In the genomic region with DNA sequence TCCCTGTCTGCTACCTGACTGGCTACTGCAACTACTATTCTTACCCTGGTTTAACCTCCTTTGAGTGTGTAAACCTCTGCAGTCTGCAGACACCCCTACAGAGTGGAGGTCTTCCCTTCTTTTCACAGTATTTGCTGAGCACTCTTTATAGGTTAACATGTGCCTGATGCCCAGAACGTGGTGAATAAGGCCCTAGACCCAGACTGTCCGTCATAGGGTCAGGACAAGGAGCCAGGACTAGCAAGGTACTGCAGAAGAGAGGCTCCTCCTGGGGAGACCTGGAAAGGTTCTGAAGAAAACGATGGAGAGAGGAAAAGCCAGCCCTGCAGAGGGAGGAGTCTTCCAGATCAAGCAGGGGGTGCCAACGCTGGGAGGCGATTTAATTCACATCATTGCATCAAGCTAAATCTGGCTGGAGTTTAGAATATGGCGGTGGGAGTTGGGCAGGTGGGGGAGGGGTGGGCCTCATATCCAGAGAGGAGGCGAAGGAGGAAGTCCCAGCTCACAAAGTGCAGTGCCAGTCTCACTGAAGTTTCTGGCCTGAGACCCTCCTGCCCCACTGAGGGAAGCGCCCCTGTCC, we compare ENCODE assay signal across 9 mouse cellular contexts. TPM values are rescaled to one million over a fixed set of nuclear protein-coding genes. Genes with fewer than 3 reads are reported as not detected.
DNase-seq lines count a peak whose midpoint lies in the region; ATAC-seq and TF ChIP-seq lines count a peak whose summit lies in the region.
"Had no signal": no experiment of that assay in that cellular context is flagged by ENCODE, and none has a peak within 500 bp of the region (broad histone marks: within the 10 kb centered on the region; RNA-seq: fewer than 3 reads in every experiment).

No protein-coding gene starts in this region.

- H3K9me3 ChIP-seq in heart, embryonic 10.5 days = 0 out of 2 replicates have a peak, but pooled peaks cover 5% of the 10 kb centered on the region
- peaks cover 6% of the 10 kb centered on the region; the same call in 1 of the 2 replicates for H3K9me3 ChIP-seq in ES-Bruce4 (replicated peaks; ENCODE audit: control insufficient read depth, insufficient read depth, low read length, poor library complexity, severe bottlenecking)
- H3K9me3 ChIP-seq in forebrain, postnatal 0 days (ENCODE audit: low read length) = no peaks in the 10 kb centered on the region; the same call in 1 of the 2 replicates
- no peaks in the 10 kb centered on the region for H3K9me3 ChIP-seq in liver, postnatal 0 days (ENCODE audit: low read length)

- 27% methylated on average over 8 of the region's 8 CpGs for whole genome bisulfite sequencing in heart, embryonic 10.5 days
- WGBS in forebrain, postnatal 0 days = 21% methylated on average over 8 of the region's 8 CpGs
- WGBS in liver, postnatal 0 days (ENCODE audit: insufficient replicate concordance) = 31% methylated on average over 8 of the region's 8 CpGs

- peaks cover 18% of the 10 kb centered on the region for H3K4me1 ChIP-seq in heart, embryonic 10.5 days
- H3K4me1 ChIP-seq in ES-Bruce4 (ENCODE audit: control insufficient read depth, insufficient read depth, low read length) = peaks cover 4% of the 10 kb centered on the region
- H3K4me1 ChIP-seq in forebrain, postnatal 0 days (ENCODE audit: insufficient read depth) = peaks cover 11% of the 10 kb centered on the region; the same call in 1 of the 2 replicates
- peaks cover 21% of the 10 kb centered on the region for H3K4me1 ChIP-seq in liver, postnatal 0 days (ENCODE audit: insufficient read depth)

- H3K27ac ChIP-seq in heart, embryonic 10.5 days = peak overlapping the region; percentile 88; the same call in 1 of the 2 replicates
- H3K27ac ChIP-seq in ES-Bruce4 (ENCODE audit: insufficient read depth, low read length) = 0 out of 2 replicates have a peak overlapping the region, but pooled peaks have one; percentile 2
- H3K27ac ChIP-seq in forebrain, postnatal 0 days (ENCODE audit: low read depth, low read length) = peak overlapping the region; percentile 85
- H3K27ac ChIP-seq in liver, postnatal 0 days (ENCODE audit: low read depth) = peak overlapping the region; percentile 90

- peak overlapping the region; percentile 89 for H3K4me3 ChIP-seq in heart, embryonic 10.5 days
- peak overlapping the region; percentile 66 for H3K4me3 ChIP-seq in ES-Bruce4 (ENCODE audit: low read depth, low read length)
- H3K4me3 ChIP-seq in forebrain, postnatal 0 days (ENCODE audit: low read depth, low read length) = peak overlapping the region; percentile 78
- peak overlapping the region; percentile 62 for H3K4me3 ChIP-seq in liver, postnatal 0 days (ENCODE audit: low read depth, low read length)

- ATAC-seq in forebrain, postnatal 0 days = peak; percentile 3; the same call in 1 of the 2 replicates
- ATAC-seq in liver, postnatal 0 days = no peak
- no peak for ATAC-seq in CD4-positive, CD25-positive, alpha-beta regulatory T cell, adult 4 months

- peaks cover 22% of the 10 kb centered on the region for H3K27me3 ChIP-seq in heart, embryonic 10.5 days (ENCODE audit: insufficient read depth, poor library complexity, severe bottlenecking)
- H3K27me3 ChIP-seq in ES-Bruce4 (ENCODE audit: control insufficient read depth, insufficient read depth, low read length, poor library complexity, severe bottlenecking) = 0 out of 2 replicates have a peak, but pooled peaks cover 1% of the 10 kb centered on the region
- no peaks in the 10 kb centered on the region for H3K27me3 ChIP-seq in forebrain, postnatal 0 days (ENCODE audit: insufficient read depth, low read length)
- H3K27me3 ChIP-seq in liver, postnatal 0 days (ENCODE audit: insufficient read depth, low read length) = peaks cover 28% of the 10 kb centered on the region

- no peaks in the 10 kb centered on the region for H3K36me3 ChIP-seq in heart, embryonic 10.5 days
- H3K36me3 ChIP-seq in ES-Bruce4 (ENCODE audit: control insufficient read depth, insufficient read depth, low read length, poor library complexity, severe bottlenecking) = no peaks in the 10 kb centered on the region
- no peaks in the 10 kb centered on the region for H3K36me3 ChIP-seq in forebrain, postnatal 0 days (ENCODE audit: insufficient read depth)
- H3K36me3 ChIP-seq in liver, postnatal 0 days (replicated peaks; ENCODE audit: insufficient read depth, low read length) = no peaks in the 10 kb centered on the region

- no peak for TF ChIP-seq POLR2A in ES-Bruce4 (IDR thresholded peaks at IDR 0.05; ENCODE audit: insufficient read depth, low read length)

- no peak for TF ChIP-seq EP300 in ES-Bruce4 (IDR thresholded peaks at IDR 0.05; ENCODE audit: insufficient read depth, low read depth, low read length)
- TF ChIP-seq EP300 in liver, postnatal 0 days (IDR thresholded peaks at IDR 0.05; ENCODE audit: low read depth) = no peak

- peak overlapping the region; percentile 92 for H3K4me2 ChIP-seq in forebrain, postnatal 0 days (ENCODE audit: low read depth)
- peak overlapping the region; percentile 86 for H3K4me2 ChIP-seq in liver, postnatal 0 days (ENCODE audit: low read depth, low read length)

- no peak for TF ChIP-seq CTCF in ES-Bruce4 (IDR thresholded peaks at IDR 0.05; ENCODE audit: low read depth, low read length)
- TF ChIP-seq CTCF in forebrain, postnatal 0 days (IDR thresholded peaks at IDR 0.05; ENCODE audit: low read depth) = no peak
- TF ChIP-seq CTCF in liver, postnatal 0 days (IDR thresholded peaks at IDR 0.05; ENCODE audit: low read depth) = no peak

- no peak for DNase-seq in heart, embryonic 10.5 days (ENCODE audit: low spot score)
- DNase-seq in heart, adult 18-20 months = no peak
- DNase-seq in forebrain, postnatal 0 days = peak; percentile 27
- DNase-seq in liver, postnatal 0 days = no peak
- no peak for DNase-seq in layer of hippocampus, adult 18-20 months (ENCODE audit: low spot score in 2 of 2)
- DNase-seq in cerebellum, adult 18-20 months = no peak
- DNase-seq: kidney, adult 8-10 months had no signal

- peak overlapping the region; percentile 44; the same call in 1 of the 2 replicates for H3K9ac ChIP-seq in ES-Bruce4 (ENCODE audit: low read depth, poor library complexity, severe bottlenecking)
- H3K9ac ChIP-seq in forebrain, postnatal 0 days = peak overlapping the region; percentile 86
- peak overlapping the region; percentile 63 for H3K9ac ChIP-seq in liver, postnatal 0 days (replicated peaks)

RNA-seq across cellular contexts. Expression of gene Igdcc4, which starts 2.0 kb away (rescaled TPM):
- polyA plus RNA-seq in heart, embryonic 10.5 days (2016; fragmentation: Nextera tagmentation; extraction: Ambion mirVana) = 7.5 and 10.8 TPM in 2 replicates
- 10 to 100 TPM; 12.3 to 13.8 TPM for total RNA-seq in heart, adult 18-20 months (2021)
- 15.5 and 17.5 TPM in 2 replicates for polyA plus RNA-seq in ES-Bruce4 (2011; ENCODE audit: insufficient read depth, insufficient read length, low read depth, missing spikeins)
- total RNA-seq in forebrain, postnatal 0 days (2014; rRNA removed) = 28.2 and 30.7 TPM in 2 replicates
- polyA plus RNA-seq in forebrain, postnatal 0 days (2015; fragmentation: Nextera tagmentation; extraction: Ambion mirVana) = 6.4 and 9.6 TPM in 2 replicates
- polyA plus RNA-seq in liver, postnatal 0 days (2015; fragmentation: Nextera tagmentation; extraction: Ambion mirVana) = 5.8 and 6.0 TPM in 2 replicates
- 10 to 100 TPM; 37.2 TPM for total RNA-seq in layer of hippocampus, adult 18-20 months (2021)
- under 1 TPM in 1 of 2 experiments, not detected in 1; 0.05 TPM for polyA plus RNA-seq in CD4-positive, CD25-positive, alpha-beta regulatory T cell, adult 4 months (2017; shearing (Covaris generic))

RNA-seq across cellular contexts. Expression of gene Igdcc3, which starts 37.7 kb away (rescaled TPM):
- polyA plus RNA-seq in heart, embryonic 10.5 days (2016; fragmentation: Nextera tagmentation; extraction: Ambion mirVana) = 26.8 and 65.0 TPM in 2 replicates
- under 1 TPM; 0.15 to 0.18 TPM for total RNA-seq in heart, adult 18-20 months (2021)
- polyA plus RNA-seq in ES-Bruce4 (2011; ENCODE audit: insufficient read depth, insufficient read length, low read depth, missing spikeins) = 8.6 and 8.9 TPM in 2 replicates
- 2.7 and 3.0 TPM in 2 replicates for total RNA-seq in forebrain, postnatal 0 days (2014; rRNA removed)
- polyA plus RNA-seq in forebrain, postnatal 0 days (2015; fragmentation: Nextera tagmentation; extraction: Ambion mirVana) = 2.6 and 4.2 TPM in 2 replicates
- not detected in 2 replicates for polyA plus RNA-seq in liver, postnatal 0 days (2015; fragmentation: Nextera tagmentation; extraction: Ambion mirVana)
- 1 to 10 TPM; 2.9 to 4.0 TPM for total RNA-seq in layer of hippocampus, adult 18-20 months (2021)
- polyA plus RNA-seq in CD4-positive, CD25-positive, alpha-beta regulatory T cell, adult 4 months (2017; shearing (Covaris generic)) = not detected

Comparison
In these comparisons a context has a peak if more than half of its experiments do, and no peak if none do; other contexts are left out.
1. H3K27ac ChIP-seq: peak in every context shown above with its lines; median percentile 90 in liver, postnatal 0 days; 88 in heart, embryonic 10.5 days; 85 in forebrain, postnatal 0 days; 2 in ES-Bruce4.